Mouse (Mus musculus) small intestine, adult 2 months (tissue): Measurements from ENCODE around the gene Sox14.

Source experiments
- CTCF ChIP-seq: fragments of 200-500 bp; IDR thresholded peaks from 2 replicates; pipeline ENCODE4 v1.5.1; 2012; ENCODE audit warnings: low read depth, mild to moderate bottlenecking, control low read depth, inconsistent platforms, low read length, moderate library complexity, mixed read lengths; ENCODE audit not compliant: insufficient replicate concordance, insufficient read length; ENCODE audit errors: extremely low read depth
- POLR2A ChIP-seq: fragments of 200-500 bp; IDR thresholded peaks from 2 replicates; pipeline ENCODE4 v1.6.1; 2012; ENCODE audit warnings: low read depth, mild to moderate bottlenecking, control low read depth, inconsistent platforms, low read length, moderate library complexity

- TF ChIP-seq CTCF (no peak), POLR2A (no peak)
Observed at GRCm38 (mm10) chr9:99836707-99837106, 39.3 kb downstream of the Sox14 start.
